Mouse (Mus musculus): ENCODE measurements at regions not wholly inside any gene's neighbourhood (a gene's known extent, or its start where the extent isn't known, plus 50 kb on each side); places are given as distances from the start of the nearest gene placed in this dataset.

DNA sequence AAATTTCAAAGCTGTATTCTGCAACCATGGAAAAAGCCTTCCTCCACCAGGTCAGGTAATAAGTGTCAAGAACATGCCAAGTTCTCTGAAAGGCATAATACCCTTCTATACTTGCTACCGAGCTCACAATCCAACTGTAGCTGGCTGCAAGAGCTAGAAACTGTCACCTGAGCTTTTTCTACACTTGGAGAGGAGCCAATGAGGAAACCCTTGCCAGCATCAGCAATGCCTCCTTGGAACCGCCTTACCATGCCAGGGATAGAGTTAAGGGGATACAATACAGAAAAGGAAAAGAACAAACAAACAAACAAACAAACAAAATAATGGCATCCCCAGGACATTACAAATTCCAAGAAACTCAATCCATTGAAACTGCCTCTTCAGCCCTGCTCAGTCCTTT lies 62.5 kb upstream of the Ccn2 start:
- H3K27ac ChIP-seq, result no peak overlapping the region
- 62% methylated on average over 2 of the region's 2 CpGs for WGBS
- H3K4me3 ChIP-seq, result no peak overlapping the region
- no peak for DNase-seq
- intact Hi-C loops (cut with DNase I), result no loop called here
- H3K9ac ChIP-seq (ENCODE audit: low read depth, low read length), result no peak overlapping the region
- TF ChIP-seq CTCF (IDR thresholded peaks at IDR 0.05) (no peak), POLR2A (IDR thresholded peaks at IDR 0.05; ENCODE audit: insufficient read depth, low read depth, low read length) (no peak), EP300 (IDR thresholded peaks at IDR 0.05; ENCODE audit: insufficient read depth, low read depth, low read length) (no peak)
- no peaks in the 10 kb centered on the region; the same call in 1 of the 2 replicates for H3K4me1 ChIP-seq (ENCODE audit: control insufficient read depth, insufficient read depth, low read length)
- H3K27me3 ChIP-seq (ENCODE audit: control insufficient read depth, insufficient read depth, low read length), result no peaks in the 10 kb centered on the region
- H3K36me3 ChIP-seq (ENCODE audit: control insufficient read depth, insufficient read depth, low read length), result no peaks in the 10 kb centered on the region
- H3K79me2 ChIP-seq (replicated peaks; ENCODE audit: control insufficient read depth, insufficient read depth, low read length), result no peaks in the 10 kb centered on the region

DNA sequence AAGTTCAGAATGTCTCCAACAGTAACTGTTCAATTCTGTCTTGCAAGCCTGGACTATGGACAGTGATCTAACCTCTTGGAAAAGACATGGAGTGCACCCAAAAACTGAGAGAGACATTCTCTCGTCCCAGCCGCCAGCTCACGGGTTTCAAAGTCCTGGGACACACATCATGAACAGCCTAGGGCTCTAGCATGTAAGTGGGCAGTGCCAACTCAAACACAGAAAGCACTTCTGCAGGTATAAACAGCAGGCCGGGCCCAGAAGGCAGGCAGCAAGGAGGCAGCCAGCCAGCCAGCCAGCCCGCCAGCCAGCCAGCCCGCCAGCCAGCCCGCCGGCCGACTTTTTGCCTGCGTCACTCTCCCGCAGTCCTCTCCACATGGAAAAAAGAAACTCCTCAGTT lies 60.3 kb upstream of the Ccn2 start:
- no peak overlapping the region for H3K4me3 ChIP-seq
- H3K36me3 ChIP-seq (ENCODE audit: control insufficient read depth, insufficient read depth, low read length), result no peaks in the 10 kb centered on the region
- intact Hi-C loops (cut with DNase I), result no loop called here
- no peaks in the 10 kb centered on the region; the same call in 1 of the 2 replicates for H3K4me1 ChIP-seq (ENCODE audit: control insufficient read depth, insufficient read depth, low read length)
- H3K27ac ChIP-seq, result no peak overlapping the region
- no peaks in the 10 kb centered on the region for H3K27me3 ChIP-seq (ENCODE audit: control insufficient read depth, insufficient read depth, low read length)
- no peak for TF ChIP-seq POLR2A (IDR thresholded peaks at IDR 0.05; ENCODE audit: insufficient read depth, low read depth, low read length)
- no peak for TF ChIP-seq CTCF (IDR thresholded peaks at IDR 0.05)
- TF ChIP-seq EP300 (IDR thresholded peaks at IDR 0.05; ENCODE audit: insufficient read depth, low read depth, low read length), result no peak
- DNase-seq, result peak; percentile 23
- WGBS, result 75% methylated on average over 11 of the region's 11 CpGs
- H3K79me2 ChIP-seq (replicated peaks; ENCODE audit: control insufficient read depth, insufficient read depth, low read length), result no peaks in the 10 kb centered on the region
- no peak overlapping the region for H3K9ac ChIP-seq (ENCODE audit: low read depth, low read length)

DNA sequence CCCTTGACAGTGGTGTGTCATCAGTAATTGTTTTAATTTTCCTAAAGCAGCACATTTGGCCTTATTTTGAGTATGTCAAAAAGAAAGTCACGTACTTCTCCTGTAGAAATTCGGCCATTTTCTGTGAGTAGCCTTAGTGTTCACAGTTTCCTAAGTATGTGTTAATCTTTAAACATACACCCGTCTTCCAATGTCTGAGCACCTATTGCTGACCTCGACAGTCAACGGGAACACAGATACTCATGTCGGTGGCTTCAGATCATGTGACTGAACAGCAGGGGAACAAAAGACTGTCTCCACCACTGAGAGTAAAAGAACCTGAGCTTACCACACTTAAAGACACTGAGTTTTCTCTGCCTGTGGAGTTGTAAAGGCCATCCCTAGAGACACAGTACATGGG lies 59.8 kb upstream of the Ccn2 start:
- no peaks in the 10 kb centered on the region for H3K27me3 ChIP-seq (ENCODE audit: control insufficient read depth, insufficient read depth, low read length)
- no peak overlapping the region for H3K27ac ChIP-seq
- no peaks in the 10 kb centered on the region; the same call in 1 of the 2 replicates for H3K4me1 ChIP-seq (ENCODE audit: control insufficient read depth, insufficient read depth, low read length)
- no peak overlapping the region for H3K9ac ChIP-seq (ENCODE audit: low read depth, low read length)
- DNase-seq, result no peak
- WGBS, result 86% methylated on average over 6 of the region's 6 CpGs
- intact Hi-C loops (cut with DNase I), result no loop called here
- H3K36me3 ChIP-seq (ENCODE audit: control insufficient read depth, insufficient read depth, low read length), result no peaks in the 10 kb centered on the region
- TF ChIP-seq POLR2A (IDR thresholded peaks at IDR 0.05; ENCODE audit: insufficient read depth, low read depth, low read length) (no peak), CTCF (IDR thresholded peaks at IDR 0.05) (no peak), EP300 (IDR thresholded peaks at IDR 0.05; ENCODE audit: insufficient read depth, low read depth, low read length) (no peak)
- no peaks in the 10 kb centered on the region for H3K79me2 ChIP-seq (replicated peaks; ENCODE audit: control insufficient read depth, insufficient read depth, low read length)
- no peak overlapping the region for H3K4me3 ChIP-seq

DNA sequence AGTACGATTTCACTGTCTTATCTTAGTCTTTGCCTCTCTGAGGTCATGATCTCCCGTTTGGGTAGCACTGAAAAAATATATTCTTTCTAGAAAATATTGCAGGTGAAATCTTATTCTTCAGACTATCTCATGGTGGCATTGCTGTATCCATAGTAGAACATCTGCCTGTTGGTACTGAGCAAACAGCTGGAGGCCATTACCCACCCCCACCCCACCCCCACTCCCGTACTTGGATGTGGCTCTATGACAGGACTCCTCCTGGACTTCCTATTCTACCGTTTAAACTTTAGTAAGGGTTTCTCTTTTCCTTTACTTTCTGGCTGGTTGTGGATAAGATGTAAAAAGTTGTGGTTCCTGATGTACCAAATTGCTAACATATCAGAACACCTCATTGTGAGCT lies 53.3 kb upstream of the Ccn2 start:
- H3K36me3 ChIP-seq (ENCODE audit: control insufficient read depth, insufficient read depth, low read length), result no peaks in the 10 kb centered on the region
- TF ChIP-seq EP300 (IDR thresholded peaks at IDR 0.05; ENCODE audit: insufficient read depth, low read depth, low read length) (no peak), POLR2A (IDR thresholded peaks at IDR 0.05; ENCODE audit: insufficient read depth, low read depth, low read length) (no peak), CTCF (IDR thresholded peaks at IDR 0.05) (no peak)

More for the DNA sequence above, 53.3 kb upstream of the Ccn2 start:
- no peak overlapping the region for H3K9ac ChIP-seq (ENCODE audit: low read depth, low read length)
- WGBS, result 35% methylated on average over 4 of the region's 4 CpGs
- intact Hi-C loops (cut with DNase I), result no loop called here
- no peak for DNase-seq
- H3K27me3 ChIP-seq (ENCODE audit: control insufficient read depth, insufficient read depth, low read length), result no peaks in the 10 kb centered on the region
- no peaks in the 10 kb centered on the region for H3K79me2 ChIP-seq (replicated peaks; ENCODE audit: control insufficient read depth, insufficient read depth, low read length)
- H3K27ac ChIP-seq, result no peak overlapping the region
- H3K4me1 ChIP-seq (ENCODE audit: control insufficient read depth, insufficient read depth, low read length), result no peaks in the 10 kb centered on the region
- no peak overlapping the region for H3K4me3 ChIP-seq
